Mouse (Mus musculus): Measurements from ENCODE around the gene Asb13. TPM values are rescaled to one million over a fixed set of nuclear protein-coding genes. Genes with fewer than 3 reads are reported as not detected.

The Asb13 gene
- polyA plus RNA-seq, 1 experiment: 7.8 TPM

Other genes starting within 250 kb of the Asb13 start
- gene Gdi2, start 96.0 kb upstream of the Asb13 start, polyA plus RNA-seq (2012; rRNA removed): 171 and 217 TPM in 2 replicates
- gene Fam208b, start 22.9 kb upstream of the Asb13 start, polyA plus RNA-seq (2012; rRNA removed): 1.4 and 3.2 TPM in 2 replicates
- not detected in 2 replicates for gene Calml3, start 170.3 kb downstream of the Asb13 start, polyA plus RNA-seq (2012; rRNA removed)
- not detected in 2 replicates for gene Calm4, start 203.7 kb downstream of the Asb13 start, polyA plus RNA-seq (2012; rRNA removed)
- not detected in 2 replicates for gene Calm5, start 220.1 kb downstream of the Asb13 start, polyA plus RNA-seq (2012; rRNA removed)